Mouse (Mus musculus) midbrain, embryonic 16.5 days (tissue): Measurements from ENCODE around the gene Osbp2. TPM values are rescaled to one million over a fixed set of nuclear protein-coding genes. Genes with fewer than 3 reads are reported as not detected.

Experiments
- polyA plus RNA-seq: library from polyadenylated mRNA; unstranded; fragments of >200 nt; fragmentation: Nextera tagmentation; extraction: Ambion mirVana; gene quantifications from 2 replicates; pipeline ENCODE4 v1.2.1, GENCODE M21; 2015

Gene Osbp2
- polyA plus RNA-seq, 1 experiment from 2014 or later = 40.9 TPM

Other genes starting within 250 kb of the Osbp2 start
- 33.7 and 38.5 TPM in 2 replicates for gene Morc2a, start 214.7 kb downstream of the Osbp2 start, polyA plus RNA-seq
- 0.80 and 0.87 TPM in 2 replicates for gene 4921536K21Rik, start 31.2 kb upstream of the Osbp2 start, polyA plus RNA-seq
- 43.5 and 48.4 TPM in 2 replicates for gene Dusp18, start 31.3 kb upstream of the Osbp2 start, polyA plus RNA-seq
- 17.4 and 20.7 TPM in 2 replicates for gene Slc35e4, start 50.8 kb upstream of the Osbp2 start, polyA plus RNA-seq
- 19.5 and 20.8 TPM in 2 replicates for gene Tcn2, start 68.3 kb upstream of the Osbp2 start, polyA plus RNA-seq
- gene Pes1, start 100.1 kb upstream of the Osbp2 start, polyA plus RNA-seq = 59.1 and 61.5 TPM in 2 replicates
- gene 4930556J24Rik, start 112.9 kb upstream of the Osbp2 start, polyA plus RNA-seq = 0.25 TPM in 1 of 2 replicates, not detected in the other
- 7.3 and 8.2 TPM in 2 replicates for gene Gal3st1, start 119.7 kb upstream of the Osbp2 start, polyA plus RNA-seq
- not detected in 2 replicates for gene Sec14l4, start 167.6 kb upstream of the Osbp2 start, polyA plus RNA-seq
- gene Sec14l3, start 200.9 kb upstream of the Osbp2 start, polyA plus RNA-seq = 2.6 and 2.8 TPM in 2 replicates
- gene Mtfp1, start 231.5 kb upstream of the Osbp2 start, polyA plus RNA-seq = 12.8 and 14.4 TPM in 2 replicates